Mouse (Mus musculus) bone marrow, adult 2 months (tissue): ENCODE results near the gene A030003K21Rik. TPM values are rescaled to one million over a fixed set of nuclear protein-coding genes. Genes with fewer than 3 reads are reported as not detected.
"Not testable (repeated sequence)": the region's sequence is repeated elsewhere in the genome, so short reads cannot be mapped to it uniquely, and the experiment has no call there.

ENCODE experiments used
- H3K27ac ChIP-seq: fragments of 200-500 bp; 2 replicates; pipeline ENCODE4 v1.5.1; 2012; ENCODE audit warnings: low read depth, mild to moderate bottlenecking, control low read depth, inconsistent platforms, low read length; ENCODE audit not compliant: control insufficient read depth, poor library complexity, insufficient read depth
- H3K4me1 ChIP-seq: fragments of 200-500 bp; 2 replicates; pipeline ENCODE4 v1.6.1; 2011; ENCODE audit warnings: low read length; ENCODE audit not compliant: control insufficient read depth, insufficient read depth
- H3K4me3 ChIP-seq: fragments of 200-500 bp; replicated peaks from 2 replicates; pipeline ENCODE3; 2011; ENCODE audit warnings: mild to moderate bottlenecking, low read depth, low read length, control low read depth; ENCODE audit not compliant: control insufficient read depth
- CTCF ChIP-seq: fragments of 200-500 bp; IDR thresholded peaks from 2 replicates; pipeline ENCODE4 v1.5.1; 2011; ENCODE audit warnings: low read length, control low read depth; ENCODE audit not compliant: control insufficient read depth, insufficient read depth
- POLR2A ChIP-seq: fragments of 200-500 bp; IDR thresholded peaks from 2 replicates; pipeline ENCODE4 v1.6.1; 2011; ENCODE audit warnings: low read depth, mild to moderate bottlenecking, control low read depth, low read length, borderline replicate concordance; ENCODE audit not compliant: control insufficient read depth
- WGBS: fragments of 180-500 bp; shearing (Covaris S2); methylation state at CpG from one replicate; pipeline ENCODE4 v1.1.7; 2018; 5-methylcytosine and 5-hydroxymethylcytosine counted together
- polyA plus RNA-seq: library from polyadenylated mRNA; stranded (reverse); fragments of >200 nt; gene quantifications from 2 replicates; pipeline ENCODE4 v1.2.4, GENCODE M21; 2011; ENCODE audit warnings: low replicate concordance; ENCODE audit not compliant: missing spikeins, insufficient read depth, insufficient read length

A030003K21Rik gene
- not detected in 2 replicates for polyA plus RNA-seq

DNA sequence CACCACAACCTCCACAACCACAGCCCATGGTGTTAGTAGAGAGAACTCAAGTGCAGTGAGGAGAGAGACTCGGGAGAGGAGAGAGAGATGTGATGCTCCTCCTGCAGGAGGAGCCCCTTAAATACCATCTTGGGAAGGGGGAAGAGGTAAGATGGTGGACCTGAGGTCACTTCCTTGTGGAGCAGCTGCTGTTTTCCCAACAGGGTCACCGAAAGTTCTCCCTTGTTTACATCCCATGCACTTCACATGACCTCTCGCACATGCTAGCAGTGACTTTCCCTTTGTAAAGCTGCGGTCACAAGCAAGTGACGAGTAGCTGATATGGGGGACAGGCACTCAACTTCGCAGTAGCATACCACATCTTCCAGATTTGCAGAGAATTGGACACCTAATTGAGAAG lies at the start of gene A030003K21Rik:
A030003K21Rik (minus strand) TSS at position 94 of the 400 bp plus-strand sequence.
- H3K27ac ChIP-seq, H3K4me3 ChIP-seq, H3K4me1 ChIP-seq: not testable (repeated sequence)
- WGBS, result no CpG with 5 or more reads among the region's 6 CpGs

DNA sequence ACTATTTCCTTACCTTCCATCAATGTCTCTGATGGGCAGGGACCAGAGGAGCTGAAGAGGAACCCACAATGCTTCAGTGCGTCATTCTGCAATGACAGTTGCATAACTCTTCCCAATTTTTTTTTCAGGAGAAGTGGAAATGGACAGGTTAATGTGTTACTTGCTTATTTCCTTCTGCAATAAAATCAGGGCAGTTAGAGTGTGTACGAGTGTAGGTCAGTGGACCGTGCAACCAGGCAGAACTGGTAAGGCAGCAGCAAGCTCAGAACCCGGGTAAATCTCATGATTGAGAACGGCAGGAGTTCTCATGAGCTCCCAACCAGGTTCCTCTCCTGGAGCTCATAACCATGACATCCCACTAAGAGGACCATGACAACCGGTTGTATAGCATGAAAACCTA lies 48.9 kb upstream of the A030003K21Rik start:
- WGBS, result 75% methylated on average over 6 of the region's 6 CpGs
- H3K4me3 ChIP-seq, result no peak overlapping the region
- H3K4me1 ChIP-seq, result no peaks in the 10 kb centered on the region
- no peak for TF ChIP-seq CTCF
- no peak for TF ChIP-seq POLR2A
- no peak overlapping the region for H3K27ac ChIP-seq

DNA sequence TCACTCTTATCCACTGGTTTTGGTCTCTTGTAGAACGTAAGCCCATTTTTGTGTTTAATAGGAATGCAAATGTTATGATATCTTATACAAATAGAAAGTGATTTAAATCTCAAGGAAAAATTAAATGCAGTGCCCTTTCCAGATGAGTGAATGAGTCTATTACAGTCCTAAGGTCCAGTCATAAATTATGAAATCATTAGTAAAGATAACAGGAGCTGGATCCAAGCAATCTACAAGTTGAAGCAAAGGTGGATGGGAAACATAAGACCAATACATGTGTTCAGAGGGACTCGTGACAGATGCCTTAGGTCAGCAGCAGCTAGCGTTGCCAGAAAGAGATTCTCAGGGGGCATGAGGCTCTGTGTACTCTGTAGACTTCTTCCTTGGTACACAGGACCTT lies 48.4 kb upstream of the A030003K21Rik start:
- H3K4me1 ChIP-seq, result no peaks in the 10 kb centered on the region
- 73% methylated on average over 3 of the region's 3 CpGs for WGBS
- no peak overlapping the region for H3K4me3 ChIP-seq
- TF ChIP-seq POLR2A (no peak), CTCF (no peak)
- no peak overlapping the region for H3K27ac ChIP-seq

DNA sequence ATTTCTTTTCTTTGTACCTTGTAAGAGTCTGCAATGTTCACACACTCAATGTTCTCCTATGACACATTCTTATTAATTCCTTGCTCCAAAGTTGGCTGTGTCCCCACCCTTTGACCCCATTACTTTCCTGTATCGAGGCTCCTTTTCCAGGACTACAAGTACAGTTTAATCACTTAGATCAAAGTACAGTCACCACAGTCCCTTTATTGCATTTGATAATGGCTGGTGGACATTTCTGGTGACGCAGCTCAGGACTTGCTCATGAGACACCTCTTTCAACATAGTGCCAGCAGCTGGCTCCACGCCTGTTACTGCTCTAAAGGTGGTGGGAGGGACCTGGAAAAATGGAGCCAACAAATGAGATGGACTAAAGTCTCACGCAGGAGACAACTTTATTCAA lies 47.9 kb upstream of the A030003K21Rik start:
- no peak for TF ChIP-seq POLR2A
- TF ChIP-seq CTCF, result no peak
- H3K4me3 ChIP-seq, result no peak overlapping the region
- WGBS, result 71% methylated on average over 4 of the region's 4 CpGs
- H3K27ac ChIP-seq, result no peak overlapping the region
- H3K4me1 ChIP-seq, result no peaks in the 10 kb centered on the region

DNA sequence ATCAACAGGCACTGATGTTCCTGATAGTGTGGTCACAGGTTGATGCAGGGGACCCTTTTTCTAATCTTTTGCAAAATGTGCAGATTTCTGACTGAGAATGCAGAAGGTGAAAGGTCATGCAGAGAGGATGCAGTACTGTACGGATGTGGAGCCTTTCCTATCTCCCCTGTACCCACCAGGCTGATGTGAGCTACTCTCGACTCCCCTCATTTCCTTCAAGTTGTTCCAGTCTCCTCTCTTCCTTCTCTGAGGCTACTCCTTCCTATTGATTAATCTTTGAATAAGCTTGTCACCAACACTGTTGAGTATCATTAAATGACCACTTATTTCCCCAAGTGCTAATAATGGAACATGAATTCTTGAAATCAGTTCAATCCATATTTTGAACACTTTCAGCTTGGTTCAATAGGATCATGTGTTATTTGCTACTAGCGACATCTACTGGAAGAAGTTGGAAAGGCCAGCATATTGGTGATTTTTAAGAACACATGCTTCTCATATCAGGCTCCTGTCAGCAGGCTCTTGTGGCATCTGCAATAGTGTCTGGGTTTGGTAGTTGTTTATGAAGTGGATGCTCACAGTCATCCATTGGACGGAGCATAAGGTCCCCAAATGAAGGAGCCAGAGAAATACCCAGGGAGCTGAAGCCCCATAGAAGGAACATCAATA lies 44.5 kb upstream of the A030003K21Rik start:
- H3K4me3 ChIP-seq, result no peak overlapping the region
- 29% methylated on average over 4 of the region's 4 CpGs for WGBS
- no peak for TF ChIP-seq POLR2A
- TF ChIP-seq CTCF, result no peak
- H3K4me1 ChIP-seq, result no peaks in the 10 kb centered on the region
- no peak overlapping the region for H3K27ac ChIP-seq

DNA sequence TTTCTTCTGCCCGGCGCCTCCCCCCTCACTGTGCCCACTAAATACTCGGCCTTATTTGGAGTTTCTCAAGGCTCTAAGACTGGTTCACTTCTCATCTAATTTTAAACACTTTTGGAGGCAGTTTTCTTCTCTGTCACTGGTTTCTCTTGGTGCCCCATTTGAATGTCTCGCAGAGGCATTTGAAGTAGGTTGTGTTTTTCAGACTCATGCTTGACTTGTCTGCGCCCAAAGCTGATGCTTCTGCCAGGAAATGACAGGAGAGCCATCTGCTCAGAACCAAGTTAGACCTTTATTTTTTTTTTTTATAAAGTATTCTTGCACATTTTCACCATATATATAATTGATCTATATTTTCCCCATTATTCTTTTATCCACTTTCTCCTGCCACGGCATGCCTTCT lies 43.5 kb upstream of the A030003K21Rik start:
- Histone ChIP-seq H3K4me3 (no peak overlapping the region), H3K4me1 (no peaks in the 10 kb centered on the region), H3K27ac (no peak overlapping the region)
- TF ChIP-seq CTCF (no peak), POLR2A (no peak)
- 81% methylated on average over 6 of the region's 6 CpGs for WGBS

DNA sequence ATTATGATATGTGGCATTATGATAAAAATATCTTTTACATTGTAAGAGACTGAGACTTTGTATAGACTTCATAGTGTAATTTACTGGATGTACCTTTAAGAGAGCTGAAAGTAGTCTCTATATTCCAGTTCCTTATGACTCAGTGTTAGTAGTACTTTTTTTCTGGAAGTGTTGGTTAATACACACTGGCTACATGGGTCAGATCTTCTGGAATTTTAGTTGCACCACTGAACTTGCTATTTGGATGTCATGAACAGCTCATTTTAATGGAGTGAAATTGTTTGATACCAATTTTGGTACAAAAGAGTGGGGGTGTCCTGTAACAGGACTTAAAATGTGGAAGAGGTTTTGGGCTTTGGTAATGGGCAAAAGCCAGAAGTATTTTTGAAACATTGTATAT lies 34.7 kb upstream of the A030003K21Rik start:
- Histone ChIP-seq H3K4me1 (no peaks in the 10 kb centered on the region), H3K27ac (no peak overlapping the region), H3K4me3 (no peak overlapping the region)
- TF ChIP-seq CTCF (no peak), POLR2A (no peak)

DNA sequence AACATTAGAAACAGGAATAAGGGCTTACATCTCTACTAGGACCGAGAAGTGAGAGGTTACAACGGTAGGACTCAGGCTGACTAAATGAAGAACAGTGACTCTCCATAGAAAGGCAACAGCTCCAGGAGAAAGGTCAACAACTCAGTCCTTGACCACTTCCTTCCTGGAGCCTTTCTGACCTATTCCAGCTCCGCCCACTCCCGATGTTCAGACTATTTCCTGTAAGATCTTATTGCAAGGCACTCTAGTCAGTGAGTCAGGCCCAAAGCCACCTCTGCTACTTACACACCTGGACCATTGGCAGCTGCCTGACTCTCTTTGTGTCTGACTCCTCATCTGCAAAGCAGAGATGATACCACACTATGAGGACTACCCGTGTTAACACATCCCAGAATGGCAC lies 32.6 kb upstream of the A030003K21Rik start:
- H3K4me1 ChIP-seq, result no peaks in the 10 kb centered on the region
- no peak overlapping the region for H3K27ac ChIP-seq
- no peak for TF ChIP-seq POLR2A
- TF ChIP-seq CTCF, result no peak
- no peak overlapping the region for H3K4me3 ChIP-seq
- WGBS, result 39% methylated on average over 5 of the region's 5 CpGs

DNA sequence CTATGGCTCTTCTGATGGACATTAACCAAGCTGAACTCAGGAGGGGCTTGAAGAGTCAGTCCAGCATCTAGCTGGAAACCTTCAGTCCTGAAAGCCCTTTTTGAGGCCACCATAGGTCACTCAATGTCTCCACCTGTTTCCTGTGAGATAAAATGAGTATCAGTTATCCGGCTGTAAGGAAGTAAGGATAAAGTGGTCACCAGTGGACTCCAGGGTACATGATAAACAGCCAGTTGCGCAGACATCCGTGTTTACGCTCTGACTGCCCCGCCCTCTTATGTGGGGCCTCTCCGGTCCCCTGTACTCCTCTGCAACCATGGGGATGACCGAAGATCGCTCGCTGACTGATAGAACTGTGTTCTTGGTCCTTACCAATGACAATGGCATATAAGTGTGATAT lies 31.2 kb upstream of the A030003K21Rik start:
- H3K27ac ChIP-seq, result no peak overlapping the region
- no peaks in the 10 kb centered on the region for H3K4me1 ChIP-seq
- no peak overlapping the region for H3K4me3 ChIP-seq
- no peak for TF ChIP-seq POLR2A
- TF ChIP-seq CTCF, result no peak
- 52% methylated on average over 9 of the region's 9 CpGs for WGBS
